Mouse (Mus musculus): ENCODE measurements at regions not wholly inside any gene's neighbourhood (a gene's known extent, or its start where the extent isn't known, plus 50 kb on each side); places are given as distances from the start of the nearest gene placed in this dataset.

DNA sequence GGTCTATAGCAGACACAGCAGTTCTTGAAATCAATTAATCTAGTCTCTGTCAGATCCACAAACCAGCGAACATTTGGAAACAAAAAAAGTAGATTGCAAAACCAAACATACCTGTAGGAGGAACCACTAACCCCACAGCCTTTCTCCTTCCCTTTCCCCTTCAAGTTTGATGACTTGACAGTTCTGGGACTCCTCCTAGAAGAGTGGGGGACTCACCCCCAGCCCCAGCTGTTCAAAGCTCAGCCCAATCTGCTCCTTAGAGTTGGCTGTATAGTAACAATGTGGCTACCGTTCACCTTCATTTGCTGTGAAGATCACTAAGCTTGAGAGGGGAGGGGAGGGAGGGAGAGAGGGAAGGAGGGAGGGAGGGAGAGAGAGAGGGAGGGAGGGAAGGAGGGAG is 259.3 kb downstream of the Gm11361 start:
- no peak for DNase-seq (ENCODE audit: low read depth, low spot score)
- no peak overlapping the region for H3K9ac ChIP-seq (ENCODE audit: insufficient read depth, low read depth, low read length, poor library complexity, severe bottlenecking)
- H3K4me1 ChIP-seq (ENCODE audit: control insufficient read depth in 2 of 2, insufficient read depth in 2 of 2, low read length in 2 of 2, poor library complexity in 1 of 2) = no peaks in the 10 kb centered on the region
- H3K27ac ChIP-seq (ENCODE audit: insufficient read depth, low read depth, low read length, poor library complexity, severe bottlenecking) = no peak overlapping the region
- H3K4me3 ChIP-seq (ENCODE audit: insufficient read depth in 1 of 2, low read depth in 1 of 2, low read length in 2 of 2, poor library complexity in 1 of 2, severe bottlenecking in 1 of 2) = no peak overlapping the region
- no peaks in the 10 kb centered on the region for H3K36me3 ChIP-seq (ENCODE audit: control insufficient read depth, insufficient read depth, low read length, poor library complexity, severe bottlenecking)
- H3K9me3 ChIP-seq (ENCODE audit: control insufficient read depth, insufficient read depth, low read depth, low read length) = no peaks in the 10 kb centered on the region
- in situ Hi-C loops (cut with MboI; ENCODE audit: low sequenced_read_pairs in 2 of 2, unreplicated experiment in 2 of 2) = no loop called here
- TF ChIP-seq MAFK (IDR thresholded peaks at IDR 0.05; ENCODE audit: insufficient read depth, low read depth, low read length) = 0 out of 2 replicates have a peak, but pooled peaks have one; percentile 36
- no peak for TF ChIP-seq ZC3H11A (IDR thresholded peaks at IDR 0.05; ENCODE audit: borderline replicate concordance, low read depth, low read length)

DNA sequence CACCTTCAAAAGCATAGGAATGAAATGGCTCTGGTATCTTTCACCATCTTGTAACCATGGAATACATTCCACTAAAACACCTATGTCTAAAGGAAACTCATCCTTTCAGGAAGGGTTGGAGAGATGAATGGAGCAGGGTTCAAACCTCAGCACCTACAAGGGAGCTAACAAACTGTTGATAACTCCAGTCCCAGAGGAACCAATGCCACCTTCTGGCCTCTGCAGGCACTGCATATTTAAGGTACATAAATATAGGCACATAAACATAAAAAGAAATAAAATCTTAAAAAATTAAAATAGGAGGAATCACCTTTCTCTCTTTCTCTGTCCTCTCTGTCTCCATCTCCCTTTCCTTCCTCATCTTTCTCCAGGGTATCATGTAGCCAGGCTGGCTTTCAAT is 256.9 kb downstream of the Gm11361 start:
- in situ Hi-C loops (cut with MboI; ENCODE audit: low sequenced_read_pairs in 2 of 2, unreplicated experiment in 2 of 2) = no loop called here
- Histone ChIP-seq H3K9ac (ENCODE audit: insufficient read depth, low read depth, low read length, poor library complexity, severe bottlenecking) (no peak overlapping the region), H3K27ac (ENCODE audit: insufficient read depth, low read depth, low read length, poor library complexity, severe bottlenecking) (no peak overlapping the region), H3K9me3 (ENCODE audit: control insufficient read depth, insufficient read depth, low read depth, low read length) (no peaks in the 10 kb centered on the region), H3K36me3 (ENCODE audit: control insufficient read depth, insufficient read depth, low read length, poor library complexity, severe bottlenecking) (no peaks in the 10 kb centered on the region), H3K4me1 (ENCODE audit: control insufficient read depth in 2 of 2, insufficient read depth in 2 of 2, low read length in 2 of 2, poor library complexity in 1 of 2) (no peaks in the 10 kb centered on the region), H3K4me3 (ENCODE audit: insufficient read depth in 1 of 2, low read depth in 1 of 2, low read length in 2 of 2, poor library complexity in 1 of 2, severe bottlenecking in 1 of 2) (no peak overlapping the region)
- DNase-seq (ENCODE audit: low read depth, low spot score) = no peak
- TF ChIP-seq MAFK (IDR thresholded peaks at IDR 0.05; ENCODE audit: insufficient read depth, low read depth, low read length) (no peak), HCFC1 (IDR thresholded peaks at IDR 0.05; ENCODE audit: borderline replicate concordance, insufficient read depth, low read length) (no peak), ZNF384 (IDR thresholded peaks at IDR 0.05; ENCODE audit: low read depth, low read length) (no peak), ZC3H11A (IDR thresholded peaks at IDR 0.05; ENCODE audit: borderline replicate concordance, low read depth, low read length) (no peak; the same call in 1 of the 2 replicates), CHD2 (IDR thresholded peaks at IDR 0.05; ENCODE audit: low read depth, low read length) (no peak)

GRCm38 (mm10) chr13:28513336-28513735 is 256.0 kb downstream of the Gm11361 start:
- TF ChIP-seq ZC3H11A (IDR thresholded peaks at IDR 0.05; ENCODE audit: borderline replicate concordance, low read depth, low read length) = no peak
- TF ChIP-seq MAFK (IDR thresholded peaks at IDR 0.05; ENCODE audit: insufficient read depth, low read depth, low read length) = no peak
- TF ChIP-seq ZNF384 (IDR thresholded peaks at IDR 0.05; ENCODE audit: low read depth, low read length) = no peak
- TF ChIP-seq CHD2 (IDR thresholded peaks at IDR 0.05; ENCODE audit: low read depth, low read length) = no peak
- Histone ChIP-seq H3K36me3 (ENCODE audit: control insufficient read depth, insufficient read depth, low read length, poor library complexity, severe bottlenecking) (no peaks in the 10 kb centered on the region), H3K4me1 (ENCODE audit: control insufficient read depth in 2 of 2, insufficient read depth in 2 of 2, low read length in 2 of 2, poor library complexity in 1 of 2) (no peaks in the 10 kb centered on the region), H3K9me3 (ENCODE audit: control insufficient read depth, insufficient read depth, low read depth, low read length) (no peaks in the 10 kb centered on the region), H3K4me3 (ENCODE audit: insufficient read depth in 1 of 2, low read depth in 1 of 2, low read length in 2 of 2, poor library complexity in 1 of 2, severe bottlenecking in 1 of 2) (no peak overlapping the region), H3K27ac (ENCODE audit: insufficient read depth, low read depth, low read length, poor library complexity, severe bottlenecking) (no peak overlapping the region), H3K9ac (ENCODE audit: insufficient read depth, low read depth, low read length, poor library complexity, severe bottlenecking) (no peak overlapping the region)
- in situ Hi-C loops (cut with MboI; ENCODE audit: low sequenced_read_pairs in 2 of 2, unreplicated experiment in 2 of 2) = no loop called here
- no peak for DNase-seq (ENCODE audit: low read depth, low spot score)

DNA sequence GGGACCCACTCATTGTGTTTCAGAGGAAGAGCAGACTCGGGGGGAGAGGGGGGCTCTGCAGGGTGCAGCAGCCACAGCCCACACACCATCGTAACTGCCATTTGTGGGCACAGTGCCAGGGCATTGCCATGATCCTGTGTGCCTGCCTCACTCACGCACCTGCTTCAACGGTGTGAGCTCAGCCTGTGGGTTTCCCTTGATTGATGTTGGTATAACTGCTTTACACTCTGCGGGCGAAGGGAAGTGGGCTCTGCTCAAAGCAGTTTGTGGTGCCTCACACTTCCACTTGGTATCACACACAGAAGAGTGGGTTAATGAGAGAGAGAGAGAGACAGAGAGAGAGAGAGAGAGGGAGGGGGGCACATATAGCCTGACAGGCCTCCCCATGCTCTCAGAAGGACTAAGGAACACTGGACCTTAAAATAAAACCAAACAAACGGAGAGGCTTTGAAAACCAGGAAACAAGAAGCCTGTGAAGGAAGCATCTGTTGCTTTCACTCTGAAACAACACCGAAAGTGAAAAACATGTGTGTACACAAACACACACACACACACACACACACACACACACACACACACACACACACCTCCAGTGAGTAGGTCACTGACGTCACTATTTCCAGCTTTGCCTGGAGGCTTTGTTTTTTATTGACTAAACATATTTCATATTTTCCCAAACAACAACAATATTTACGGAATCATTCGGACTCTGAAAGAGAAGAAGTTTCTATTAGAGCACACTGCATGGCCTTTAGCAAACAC is 255.4 kb downstream of the Gm11361 start:
- TF ChIP-seq CHD2 (IDR thresholded peaks at IDR 0.05; ENCODE audit: low read depth, low read length) = no peak
- no peak for TF ChIP-seq HCFC1 (IDR thresholded peaks at IDR 0.05; ENCODE audit: borderline replicate concordance, insufficient read depth, low read length)
- in situ Hi-C loops (cut with MboI; ENCODE audit: low sequenced_read_pairs in 2 of 2, unreplicated experiment in 2 of 2) = no loop called here
- H3K9ac ChIP-seq (ENCODE audit: insufficient read depth, low read depth, low read length, poor library complexity, severe bottlenecking) = no peak overlapping the region
- H3K9me3 ChIP-seq (ENCODE audit: control insufficient read depth, insufficient read depth, low read depth, low read length) = no peaks in the 10 kb centered on the region
- H3K4me1 ChIP-seq (ENCODE audit: control insufficient read depth in 2 of 2, insufficient read depth in 2 of 2, low read length in 2 of 2, poor library complexity in 1 of 2) = no peaks in the 10 kb centered on the region
- H3K4me3 ChIP-seq (ENCODE audit: insufficient read depth in 1 of 2, low read depth in 1 of 2, low read length in 2 of 2, poor library complexity in 1 of 2, severe bottlenecking in 1 of 2) = no peak overlapping the region
- no peaks in the 10 kb centered on the region for H3K36me3 ChIP-seq (ENCODE audit: control insufficient read depth, insufficient read depth, low read length, poor library complexity, severe bottlenecking)
- no peak for DNase-seq (ENCODE audit: low read depth, low spot score)
- no peak overlapping the region for H3K27ac ChIP-seq (ENCODE audit: insufficient read depth, low read depth, low read length, poor library complexity, severe bottlenecking)

DNA sequence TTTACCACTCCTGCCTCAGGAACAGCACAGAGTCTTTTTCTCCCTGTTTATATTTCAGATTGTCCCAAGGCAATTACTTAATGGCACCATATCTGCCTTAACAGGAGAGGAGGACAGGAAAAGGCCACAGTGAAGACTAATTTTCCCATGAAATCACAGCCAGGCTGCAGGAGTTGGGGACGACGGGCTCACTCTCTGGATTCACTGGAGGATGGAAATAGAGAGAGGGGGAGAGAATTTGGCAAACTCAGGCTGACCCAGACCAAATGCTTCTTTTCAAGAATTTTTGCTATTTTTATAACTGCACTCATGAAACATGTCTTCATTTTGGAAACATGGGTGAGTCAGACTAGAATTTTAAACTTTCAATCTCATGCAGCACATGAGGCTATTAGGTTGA is 250.9 kb downstream of the Gm11361 start:
- no peak overlapping the region for H3K4me3 ChIP-seq (ENCODE audit: insufficient read depth in 1 of 2, low read depth in 1 of 2, low read length in 2 of 2, poor library complexity in 1 of 2, severe bottlenecking in 1 of 2)
- H3K27ac ChIP-seq (ENCODE audit: insufficient read depth, low read depth, low read length, poor library complexity, severe bottlenecking) = no peak overlapping the region
- TF ChIP-seq ZNF384 (IDR thresholded peaks at IDR 0.05; ENCODE audit: low read depth, low read length) = no peak
- TF ChIP-seq MAFK (IDR thresholded peaks at IDR 0.05; ENCODE audit: insufficient read depth, low read depth, low read length) = no peak
- no peak for TF ChIP-seq HCFC1 (IDR thresholded peaks at IDR 0.05; ENCODE audit: borderline replicate concordance, insufficient read depth, low read length)
- no peak for TF ChIP-seq ZC3H11A (IDR thresholded peaks at IDR 0.05; ENCODE audit: borderline replicate concordance, low read depth, low read length)
- no peak for TF ChIP-seq CHD2 (IDR thresholded peaks at IDR 0.05; ENCODE audit: low read depth, low read length)
- in situ Hi-C loops (cut with MboI; ENCODE audit: low sequenced_read_pairs in 2 of 2, unreplicated experiment in 2 of 2) = no loop called here
- no peak overlapping the region for H3K9ac ChIP-seq (ENCODE audit: insufficient read depth, low read depth, low read length, poor library complexity, severe bottlenecking)
- H3K9me3 ChIP-seq (ENCODE audit: control insufficient read depth, insufficient read depth, low read depth, low read length) = no peaks in the 10 kb centered on the region
- no peaks in the 10 kb centered on the region for H3K4me1 ChIP-seq (ENCODE audit: control insufficient read depth in 2 of 2, insufficient read depth in 2 of 2, low read length in 2 of 2, poor library complexity in 1 of 2)
- H3K36me3 ChIP-seq (ENCODE audit: control insufficient read depth, insufficient read depth, low read length, poor library complexity, severe bottlenecking) = no peaks in the 10 kb centered on the region
- DNase-seq (ENCODE audit: low read depth, low spot score) = no peak

All from ES-E14 (cell line).